Mouse (Mus musculus) 416B (cell line): ENCODE measurements around the gene Lca5l.

ENCODE experiments used
- DNase-seq: peaks from one replicate; pipeline ENCODE4 v3.0.0; 2011; ENCODE audit warnings: low read depth

Lca5l gene

DNA sequence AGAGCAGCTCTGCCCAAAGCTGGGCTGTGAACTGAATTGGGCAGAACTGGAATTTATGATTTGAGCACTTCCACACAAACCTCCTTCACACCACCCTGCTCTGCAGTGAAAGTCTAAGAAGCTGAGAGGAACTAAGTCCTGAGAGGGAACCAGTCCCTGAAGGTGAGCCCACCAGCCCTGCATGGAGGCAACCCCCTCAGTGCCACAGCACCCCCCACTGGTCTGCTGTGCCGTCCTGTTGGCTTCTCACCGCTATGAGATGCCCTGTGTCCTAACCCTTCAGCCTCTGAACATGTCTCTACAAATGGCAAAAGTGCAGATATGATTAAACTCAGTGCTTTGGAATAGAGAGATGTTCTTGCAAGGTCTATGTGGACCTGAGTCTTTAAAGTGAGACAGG, 79.3 kb downstream of the Lca5l start:
- no peak for DNase-seq

DNA sequence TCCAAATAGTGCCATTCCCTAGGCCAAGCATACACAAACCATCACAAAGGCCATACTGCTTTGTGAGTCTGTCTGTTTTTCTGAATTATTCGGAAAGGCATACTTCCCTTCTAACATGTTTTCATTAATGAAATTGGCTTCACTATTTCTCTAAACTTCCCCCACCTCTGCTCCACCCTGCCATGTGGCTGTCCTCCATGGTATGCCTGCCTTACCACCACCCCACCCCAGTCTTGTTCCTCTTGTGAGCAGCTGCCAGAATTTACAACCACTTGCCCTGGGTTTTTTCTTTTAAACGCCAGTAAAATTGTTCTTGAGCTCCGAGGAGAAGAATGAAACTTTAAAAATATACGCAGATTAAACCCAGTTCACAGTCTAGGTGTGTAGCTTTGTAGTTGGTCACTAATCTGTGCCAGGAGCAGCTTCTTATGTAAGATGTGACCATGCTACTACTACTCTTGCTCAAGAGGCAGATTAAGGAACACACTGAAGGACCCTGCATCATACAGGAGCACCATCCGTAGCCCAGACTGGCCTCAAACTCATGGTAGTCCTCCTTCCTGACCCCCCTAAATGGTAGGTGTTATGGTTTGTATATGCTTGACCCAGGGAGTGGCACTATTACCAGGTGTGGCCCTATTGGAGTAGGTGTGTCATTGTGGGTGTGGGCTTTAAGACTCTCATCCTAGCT, 81.3 kb downstream of the Lca5l start:
- DNase-seq: no peak

DNA sequence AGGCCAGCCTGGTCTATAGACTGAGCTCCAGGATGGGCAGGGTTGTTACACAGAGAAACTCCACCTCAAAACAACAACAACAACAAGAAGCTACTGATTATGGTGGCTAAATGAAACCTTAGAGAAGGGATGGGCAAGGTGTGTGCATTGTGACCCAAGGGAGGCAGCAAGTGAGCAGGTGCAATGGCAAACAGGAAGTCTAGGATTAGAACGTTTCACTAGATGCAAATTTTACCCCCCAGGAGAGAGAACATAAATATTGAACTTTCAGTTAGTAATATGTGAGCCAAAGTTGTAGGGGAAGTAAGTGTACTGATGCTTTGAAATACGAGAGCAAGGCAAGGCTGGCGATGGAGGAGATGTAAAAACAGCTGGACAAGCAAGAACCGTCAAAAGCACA, 82.4 kb downstream of the Lca5l start:
- no peak for DNase-seq
